Mouse (Mus musculus): ENCODE measurements around the gene Isy1.

The Isy1 gene

GRCm38 (mm10) chr6:87838551-87839197 lies at the start of gene Isy1:
Gene Isy1, minus strand, starts transcription at chr6:87838798.
- peak; percentile 94 to 95 for DNase-seq

- peak; percentile 100 for DNase-seq
Observed at GRCm38 (mm10) chr6:87887594-87888233, 49.1 kb upstream of the Isy1 start, which contains the start of gene Copg1. Gene Copg1, plus strand, starts transcription at chr6:87887814.

- no peak for DNase-seq
Observed at GRCm38 (mm10) chr6:87886721-87887120, 48.1 kb upstream of the Isy1 start.

- DNase-seq: peak; percentile 10 to 36
Observed at GRCm38 (mm10) chr6:87882816-87883215, 44.2 kb upstream of the Isy1 start.

DNA sequence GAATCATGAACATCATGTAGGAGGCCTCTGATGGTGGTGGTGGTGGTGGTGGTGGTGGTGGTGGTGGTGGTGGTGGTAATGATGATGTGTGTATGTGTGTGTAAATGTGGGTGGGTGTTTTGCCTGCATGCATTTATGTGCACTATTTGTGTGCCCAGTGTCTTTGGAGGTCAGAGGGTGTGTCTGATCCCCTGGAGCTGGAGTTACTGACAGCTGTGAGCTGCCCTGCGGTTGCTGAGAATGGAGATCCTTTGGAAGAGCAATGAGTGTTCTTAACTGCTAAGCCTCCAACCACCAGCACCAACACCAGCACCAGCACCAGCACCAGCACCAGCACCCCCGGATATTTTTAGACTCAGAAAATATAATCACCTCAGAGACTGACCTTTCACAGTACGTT lies 43.6 kb upstream of the Isy1 start:
- no peak for DNase-seq

DNA sequence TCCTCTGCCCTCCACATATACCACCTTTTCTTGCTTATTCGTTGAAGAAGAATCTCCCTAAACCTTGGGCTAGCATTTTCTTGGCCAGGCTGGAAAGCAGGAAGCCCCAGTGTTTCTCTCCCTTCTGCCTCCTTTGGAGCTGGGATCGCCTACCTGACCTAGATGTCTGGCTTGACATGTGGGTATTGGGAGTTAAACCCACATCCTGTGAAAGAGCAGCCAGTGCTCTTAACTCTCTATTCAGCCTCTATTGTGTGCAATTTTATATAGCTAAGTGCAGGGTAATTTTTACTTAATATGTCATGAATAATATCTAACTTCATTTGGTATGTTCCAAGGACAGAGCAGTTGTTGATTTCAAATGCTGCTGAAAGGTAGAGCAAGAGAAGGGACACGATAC lies 41.0 kb upstream of the Isy1 start:
- no peak for DNase-seq

DNA sequence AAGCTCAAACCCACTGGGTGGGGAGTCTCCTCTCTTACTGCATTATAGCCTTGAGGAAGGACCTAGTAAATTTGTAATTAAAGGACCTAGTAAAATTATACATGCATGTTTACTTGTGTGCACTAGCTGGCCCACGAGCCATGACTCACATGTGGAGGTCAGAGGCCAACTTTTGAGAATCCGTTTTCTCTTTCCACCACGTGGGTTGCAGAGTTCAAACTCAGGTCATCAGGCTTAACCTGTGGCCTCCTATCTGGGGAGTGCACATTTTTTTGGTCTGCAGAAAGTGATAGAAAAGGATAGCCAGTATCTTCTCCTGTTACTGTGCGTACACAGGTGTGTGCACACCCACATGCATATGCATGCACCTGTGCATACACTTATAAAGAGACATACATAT lies 40.4 kb upstream of the Isy1 start:
- DNase-seq: no peak

- DNase-seq: no peak
Observed at GRCm38 (mm10) chr6:87876068-87876643, 37.6 kb upstream of the Isy1 start.

DNA sequence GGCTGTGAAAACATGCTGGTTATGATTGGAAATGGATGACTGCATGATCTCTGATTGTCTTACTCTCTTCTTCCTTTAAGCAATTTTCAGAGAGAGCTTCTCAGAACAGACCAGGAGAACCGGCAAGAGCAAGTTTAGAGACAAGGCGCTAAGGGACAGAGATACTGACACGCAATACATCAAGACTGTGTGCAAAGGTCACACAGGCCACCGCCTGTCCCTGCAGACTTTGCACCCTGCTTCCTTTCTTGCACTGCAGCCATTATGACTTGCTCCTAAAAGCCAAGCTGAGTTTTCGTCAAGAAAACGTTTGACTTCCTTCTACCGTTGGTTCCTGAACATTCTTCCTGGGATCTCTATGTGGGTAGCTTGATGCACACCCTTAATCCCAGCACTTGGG lies 37.0 kb upstream of the Isy1 start:
- DNase-seq: no peak

GRCm38 (mm10) chr6:87875083-87875482 lies 36.5 kb upstream of the Isy1 start:
- no peak for DNase-seq

DNA sequence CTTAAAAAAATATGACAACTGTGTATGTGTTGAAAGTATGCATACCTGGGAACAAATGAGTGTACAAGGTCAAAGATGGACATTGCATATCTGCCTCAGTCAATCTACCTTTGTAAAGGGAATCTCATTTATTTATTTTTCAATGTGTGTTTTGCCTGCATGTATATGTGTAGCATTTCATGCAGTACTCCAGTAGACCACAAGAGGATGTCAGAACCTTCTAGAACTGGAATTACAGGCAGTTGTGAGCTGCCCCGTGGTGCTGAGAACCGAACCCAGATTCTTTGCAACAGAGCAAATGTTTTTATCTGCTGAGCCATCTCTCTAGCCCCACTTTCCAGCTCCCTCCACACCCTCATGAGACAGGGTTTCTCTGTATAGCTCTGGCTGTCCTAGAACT lies 35.4 kb upstream of the Isy1 start:
- DNase-seq: no peak

DNA sequence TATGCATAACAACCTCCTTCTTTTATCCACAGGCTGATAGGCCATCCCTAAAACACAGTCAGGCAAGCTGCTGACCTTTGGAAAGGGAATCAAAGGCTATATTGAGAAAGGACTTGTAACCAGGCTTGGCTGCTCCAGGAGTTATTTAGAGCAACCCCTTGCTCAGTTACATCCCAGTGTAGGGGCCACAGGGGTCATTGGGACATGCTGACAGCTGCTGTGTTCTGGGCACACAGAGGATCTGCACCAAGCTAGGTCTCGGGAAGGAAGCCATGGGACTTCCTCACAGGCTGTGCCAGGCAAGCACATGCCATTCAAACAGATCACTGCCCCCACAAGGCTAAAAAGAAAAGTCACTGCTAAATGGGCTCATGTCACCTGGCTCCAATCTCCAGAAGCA lies 34.5 kb upstream of the Isy1 start:
- no peak for DNase-seq

GRCm38 (mm10) chr6:87871240-87871639 lies 32.6 kb upstream of the Isy1 start:
- no peak for DNase-seq

DNA sequence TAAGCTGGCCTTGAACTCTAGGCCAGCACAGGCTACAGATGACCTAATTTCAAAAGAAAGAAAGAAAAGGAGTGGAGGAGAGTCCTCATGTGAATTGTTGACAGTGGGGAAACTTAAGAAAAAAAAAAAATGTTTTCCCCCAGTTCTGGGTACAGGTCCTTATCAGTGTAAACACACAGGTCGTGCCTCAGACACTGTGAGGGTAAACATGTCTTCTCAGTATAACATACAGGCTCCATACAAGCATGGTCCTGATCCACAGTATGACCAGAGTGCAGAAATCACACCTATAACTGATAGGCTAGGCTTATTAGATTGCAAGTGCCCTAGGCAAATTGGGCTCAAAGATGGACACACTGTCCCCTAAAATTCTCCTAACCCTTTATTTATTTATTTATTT lies 31.8 kb upstream of the Isy1 start:
- no peak for DNase-seq

DNA sequence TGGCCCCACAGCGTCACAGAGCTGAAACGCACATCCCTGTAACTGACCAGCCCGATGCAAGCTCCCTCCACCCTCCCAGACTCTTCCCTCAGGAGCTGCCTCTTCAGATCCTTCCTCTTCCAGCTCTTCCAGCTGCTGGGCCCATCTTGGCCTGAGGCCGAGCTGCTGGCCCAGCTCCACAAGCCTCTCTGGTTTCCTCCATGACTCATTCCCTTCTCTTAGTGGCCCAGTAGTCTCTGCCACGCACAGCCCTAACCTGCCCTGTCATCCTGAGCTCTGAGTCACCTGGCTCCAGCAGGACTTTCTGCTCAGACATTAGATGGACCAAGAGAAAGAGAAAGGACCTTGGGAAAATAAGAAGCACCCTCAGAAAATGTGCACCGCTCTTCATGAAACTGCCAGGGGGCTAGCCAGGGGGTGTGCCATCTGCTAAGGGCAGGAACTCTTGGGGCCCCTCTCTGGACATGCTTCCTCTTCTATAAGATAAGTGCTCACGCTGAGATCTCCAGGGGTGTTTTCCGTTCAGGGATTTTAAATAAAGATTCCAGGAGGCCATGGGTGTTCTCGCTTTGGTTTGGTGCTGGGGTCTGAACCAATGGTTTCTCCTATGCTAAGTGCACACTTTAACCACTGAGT lies 30.4 kb upstream of the Isy1 start:
- peak; percentile 9 to 40 for DNase-seq

DNA sequence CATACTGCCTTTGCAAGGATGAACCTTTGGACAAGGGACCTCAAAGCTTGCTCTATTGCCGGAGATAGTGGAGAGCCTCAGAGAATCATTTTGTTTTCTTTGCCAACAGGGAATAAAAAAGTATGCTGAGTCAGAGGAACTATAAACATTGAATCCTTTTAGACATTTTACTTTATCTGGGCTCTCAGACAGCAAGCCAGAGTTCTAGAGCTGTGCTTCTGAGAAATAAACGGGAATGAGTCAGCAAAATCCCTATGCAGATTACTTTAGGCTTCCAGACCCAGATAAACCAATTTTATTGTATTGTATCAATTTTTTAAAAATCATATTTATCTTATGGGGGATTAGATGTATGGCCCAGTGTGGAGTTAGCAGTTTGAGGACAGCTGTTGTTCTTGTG lies 28.7 kb upstream of the Isy1 start:
- DNase-seq: no peak

DNA sequence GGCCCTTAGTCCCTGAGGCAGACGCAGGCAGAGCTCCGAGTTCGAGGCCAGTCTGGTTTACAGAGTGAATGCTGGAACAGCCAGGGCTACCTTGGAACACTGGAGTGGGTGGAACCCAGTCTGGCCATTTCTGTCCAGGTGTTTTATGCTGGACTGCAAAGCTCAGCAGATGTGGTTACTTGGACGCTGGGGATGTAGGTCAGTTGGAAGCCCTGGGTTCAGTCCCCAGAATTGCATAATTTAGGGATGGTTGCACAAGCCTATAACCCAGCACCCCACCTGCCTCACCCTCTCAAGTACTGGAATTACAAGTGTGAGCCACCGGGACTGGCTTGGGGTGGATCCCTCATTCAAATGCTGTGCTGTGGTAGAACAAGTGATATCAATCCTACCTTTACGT lies 27.6 kb upstream of the Isy1 start:
- no peak for DNase-seq

DNA sequence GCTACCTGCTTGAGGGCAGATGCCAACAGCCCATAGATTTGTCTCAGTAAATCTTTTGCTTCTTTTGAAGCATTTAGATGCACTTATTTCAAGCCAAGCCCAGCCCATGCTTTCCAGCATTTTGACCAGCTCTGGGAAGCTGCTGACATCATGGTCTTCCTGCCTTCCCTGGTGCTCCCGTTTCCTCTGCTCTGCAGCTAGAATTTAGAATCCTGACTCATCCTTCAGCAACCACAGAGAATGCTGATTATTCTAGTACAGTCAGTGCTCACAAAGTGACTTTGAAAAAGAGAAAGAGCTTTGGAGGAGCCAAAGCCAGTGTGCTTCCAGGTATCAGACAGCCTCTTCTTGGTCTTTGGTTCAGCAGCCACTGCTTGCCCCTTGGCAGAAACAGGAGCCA lies 18.5 kb upstream of the Isy1 start:
- DNase-seq: no peak

- DNase-seq: no peak
Observed at GRCm38 (mm10) chr6:87853446-87853845, 14.8 kb upstream of the Isy1 start.

- no peak for DNase-seq
Observed at GRCm38 (mm10) chr6:87851871-87852270, 13.3 kb upstream of the Isy1 start.

DNA sequence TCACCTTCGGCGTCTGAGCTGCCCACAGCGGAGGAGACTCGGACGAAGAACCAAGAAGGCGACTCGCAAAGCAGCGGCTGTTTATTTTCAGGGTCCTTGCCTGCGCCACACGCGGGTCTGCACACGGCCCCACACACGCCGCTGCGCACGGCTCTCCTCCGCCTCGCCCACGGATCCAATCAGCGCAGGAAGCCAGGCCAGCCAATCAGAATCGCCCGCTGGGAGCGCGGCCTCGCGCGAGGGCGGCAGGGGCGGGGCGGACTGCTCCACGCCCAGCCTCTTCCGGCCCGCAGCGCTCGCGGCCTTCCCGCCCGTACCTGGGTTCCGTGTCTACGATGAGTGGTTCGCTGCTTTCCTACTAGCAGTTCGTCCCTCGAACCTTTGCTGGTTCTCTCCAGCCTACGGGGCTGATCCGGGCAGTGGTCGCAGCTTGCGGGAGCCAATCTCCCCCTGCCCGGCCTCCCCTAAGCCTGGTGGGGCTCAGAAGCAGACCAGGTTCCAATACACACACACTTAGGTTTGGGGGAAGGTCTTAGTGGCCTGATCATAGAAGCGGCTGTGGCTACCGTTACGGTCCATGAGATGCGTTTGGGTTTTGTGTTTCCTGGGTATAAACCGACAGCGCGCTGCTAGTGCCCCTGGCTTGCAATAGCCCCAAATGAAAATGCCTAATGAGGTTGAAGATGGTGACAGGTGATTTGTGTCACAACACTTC lies 12.5 kb upstream of the Isy1 start, which contains the start of gene Cnbp:
TSS of gene Cnbp (minus strand) at position 207 of the 715 bp plus-strand sequence.
- DNase-seq: peak; percentile 99

GRCm38 (mm10) chr6:87850155-87850899 lies 11.7 kb upstream of the Isy1 start:
- peak; percentile 75 to 78 for DNase-seq
